Mouse (Mus musculus) embryonic facial prominence, embryonic 14.5 days (tissue): Measurements from ENCODE around the gene Nhp2. TPM values are rescaled to one million over a fixed set of nuclear protein-coding genes. Genes with fewer than 3 reads are reported as not detected.

Experiments used
- ATAC-seq: fragments of 200-750 bp; cut with Nextera tagmentation; 2 replicates; pipeline ENCODE4 v1.8.0; 2017; ENCODE audit warnings: low read depth, moderate number of reproducible peaks, moderate TSS enrichment
- DNase-seq: peaks from one replicate; pipeline ENCODE4 v3.0.0-alpha.2; 2015; ENCODE audit warnings: low spot score
- H3K27ac ChIP-seq: fragments of 300-500 bp; sonication (generic); replicated peaks from 2 replicates; pipeline ENCODE4 v1.5.1; 2014; ENCODE audit warnings: low read depth, mild to moderate bottlenecking, low read length, moderate library complexity
- H3K27me3 ChIP-seq: fragments of 300-500 bp; sonication (generic); replicated peaks from 2 replicates; pipeline ENCODE4 v1.6.1; 2014; ENCODE audit warnings: low read length; ENCODE audit not compliant: control insufficient read depth, insufficient read depth
- H3K36me3 ChIP-seq: fragments of 300-500 bp; sonication (generic); 2 replicates; pipeline ENCODE4 v1.6.1; 2014; ENCODE audit warnings: low read length, mixed read lengths; ENCODE audit not compliant: control insufficient read depth, insufficient read depth
- H3K4me1 ChIP-seq: fragments of 300-500 bp; sonication (generic); 2 replicates; pipeline ENCODE4 v1.6.1; 2014; ENCODE audit warnings: antibody characterized with exemption, low read length; ENCODE audit not compliant: control insufficient read depth, insufficient read depth
- H3K4me2 ChIP-seq: fragments of 300-500 bp; sonication (generic); 2 replicates; pipeline ENCODE4 v1.6.1; 2014; ENCODE audit warnings: low read depth, mild to moderate bottlenecking, low read length, moderate library complexity, mixed read lengths
- H3K4me3 ChIP-seq: fragments of 300-500 bp; sonication (generic); 2 replicates; pipeline ENCODE4 v1.5.1; 2014; ENCODE audit warnings: low read depth, mild to moderate bottlenecking, low read length
- H3K9ac ChIP-seq: fragments of 300-500 bp; sonication (generic); 2 replicates; pipeline ENCODE4 v1.6.1; 2014; ENCODE audit warnings: low read depth, mild to moderate bottlenecking, low read length, moderate library complexity, mixed read lengths
- H3K9me3 ChIP-seq: fragments of 300-500 bp; sonication (generic); 2 replicates; pipeline ENCODE4 v1.6.1; 2016; ENCODE audit warnings: low read length; ENCODE audit not compliant: control insufficient read depth
- WGBS: fragments of 180-500 bp; shearing (Covaris S2); extraction: QIAGEN DNeasy Blood & Tissue Kit; methylation state at CpG from one replicate; pipeline ENCODE4 v1.1.7; 2014; 5-methylcytosine and 5-hydroxymethylcytosine counted together
- polyA plus RNA-seq: library from polyadenylated mRNA; unstranded; fragments of >200 nt; fragmentation: Nextera tagmentation; extraction: Ambion mirVana; gene quantifications from 2 replicates; pipeline ENCODE4 v1.2.1, GENCODE M21; 2014

Gene Nhp2
- polyA plus RNA-seq, 1 experiment from 2014 or later = 158 TPM

GRCm38 (mm10) chr11:51586411-51586810 lies 33.1 kb upstream of the Nhp2 start:
- Histone ChIP-seq H3K4me1 (peaks cover 12% of the 10 kb centered on the region), H3K9ac (no peak overlapping the region), H3K36me3 (peaks cover 52% of the 10 kb centered on the region), H3K9me3 (no peaks in the 10 kb centered on the region), H3K27me3 (no peaks in the 10 kb centered on the region), H3K4me2 (no peak overlapping the region; the same call in 1 of the 2 replicates), H3K27ac (no peak overlapping the region), H3K4me3 (no peak overlapping the region)
- ATAC-seq (no peak), DNase-seq (no peak)
- WGBS = 92% methylated on average over 13 of the region's 13 CpGs

DNA sequence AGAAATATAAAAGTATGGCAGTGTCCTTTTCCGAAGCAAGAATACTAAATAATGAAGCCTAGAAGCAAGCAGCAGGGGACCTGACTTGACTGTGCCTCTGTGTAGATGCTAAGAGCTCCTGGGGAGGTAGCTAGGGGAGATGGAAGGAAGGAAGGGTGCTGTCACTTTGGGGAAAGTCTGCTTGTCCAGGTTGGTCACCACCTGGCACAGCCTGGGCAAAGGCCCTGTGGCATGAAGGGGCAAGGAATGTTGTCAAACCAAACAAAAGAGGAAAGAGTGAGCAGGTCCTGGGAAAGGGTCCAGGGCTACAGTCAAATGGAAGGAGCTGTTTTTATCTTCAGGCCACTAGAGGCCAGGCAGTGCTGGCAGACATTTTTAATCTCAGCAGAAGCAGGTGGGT lies 32.5 kb upstream of the Nhp2 start:
- H3K4me1 ChIP-seq = peaks cover 12% of the 10 kb centered on the region
- H3K36me3 ChIP-seq = peaks cover 58% of the 10 kb centered on the region
- no peak overlapping the region for H3K4me3 ChIP-seq
- no peak overlapping the region for H3K27ac ChIP-seq
- ATAC-seq = no peak
- no peak for DNase-seq
- H3K9me3 ChIP-seq = no peaks in the 10 kb centered on the region
- no peak overlapping the region for H3K4me2 ChIP-seq
- H3K9ac ChIP-seq = no peak overlapping the region
- H3K27me3 ChIP-seq = no peaks in the 10 kb centered on the region
- 88% methylated on average over 1 of the region's 1 CpGs for WGBS

DNA sequence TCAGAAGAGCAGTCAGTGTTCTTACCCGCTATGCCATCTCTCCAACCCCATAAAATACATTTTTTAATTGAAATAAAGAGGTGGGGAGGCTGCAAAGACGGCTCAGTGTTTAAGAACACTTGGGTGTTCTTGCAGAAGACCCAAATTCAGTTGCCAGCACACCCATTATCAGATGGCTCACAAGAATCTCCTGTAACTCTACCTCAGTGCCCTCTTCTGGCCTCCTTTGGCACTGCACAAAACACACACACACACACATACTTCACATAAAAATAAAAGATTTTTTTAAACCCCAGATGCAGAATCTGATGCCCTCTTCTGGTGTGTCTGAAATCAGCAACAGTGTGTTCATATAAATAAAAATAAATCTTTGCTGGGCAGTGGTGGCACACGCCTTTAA lies 30.7 kb upstream of the Nhp2 start:
- H3K36me3 ChIP-seq = peaks cover 75% of the 10 kb centered on the region
- no peak overlapping the region for H3K4me3 ChIP-seq

DNA sequence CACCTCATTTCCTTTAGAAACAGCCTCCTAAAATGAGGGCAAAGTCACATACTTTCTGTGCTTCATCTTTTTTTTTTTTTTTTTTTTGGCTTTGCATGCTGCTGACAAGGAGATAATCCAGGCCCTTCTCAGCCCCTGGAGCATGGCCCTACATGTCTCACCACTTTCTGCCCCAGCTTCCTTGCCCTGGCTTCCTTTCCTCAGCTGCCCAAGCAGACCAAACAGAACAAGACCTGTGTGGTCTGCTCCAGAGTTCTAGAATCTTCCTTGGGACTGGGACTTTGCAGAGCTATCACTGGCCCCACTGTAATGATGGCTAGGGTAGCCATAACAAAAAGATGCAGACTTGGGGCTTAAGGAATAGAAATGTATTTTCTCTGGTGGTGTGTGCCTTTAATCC lies 29.5 kb upstream of the Nhp2 start:
- Histone ChIP-seq H3K36me3 (peaks cover 86% of the 10 kb centered on the region), H3K27ac (no peak overlapping the region), H3K9me3 (no peaks in the 10 kb centered on the region), H3K4me3 (no peak overlapping the region), H3K4me2 (no peak overlapping the region), H3K9ac (no peak overlapping the region), H3K27me3 (no peaks in the 10 kb centered on the region), H3K4me1 (peaks cover 6% of the 10 kb centered on the region; the same call in 1 of the 2 replicates)
- no peak for ATAC-seq
- no peak for DNase-seq

More for the DNA sequence above, 30.7 kb upstream of the Nhp2 start:
- no peaks in the 10 kb centered on the region for H3K27me3 ChIP-seq
- DNase-seq (no peak), ATAC-seq (no peak)
- H3K9ac ChIP-seq = no peak overlapping the region
- H3K9me3 ChIP-seq = no peaks in the 10 kb centered on the region
- WGBS = 98% methylated on average over 3 of the region's 3 CpGs
- no peak overlapping the region for H3K27ac ChIP-seq
- no peak overlapping the region for H3K4me2 ChIP-seq
- H3K4me1 ChIP-seq = peaks cover 9% of the 10 kb centered on the region

- ATAC-seq = no peak
- Histone ChIP-seq H3K9me3 (no peaks in the 10 kb centered on the region), H3K4me3 (no peak overlapping the region), H3K27ac (no peak overlapping the region), H3K4me2 (no peak overlapping the region), H3K27me3 (no peaks in the 10 kb centered on the region), H3K36me3 (peaks cover 98% of the 10 kb centered on the region), H3K9ac (no peak overlapping the region), H3K4me1 (no peaks in the 10 kb centered on the region)
- WGBS = 69% methylated on average over 7 of the region's 7 CpGs
- DNase-seq = no peak
These were observed 28.4 kb upstream of the Nhp2 start for GRCm38 (mm10) chr11:51591168-51591567.

DNA sequence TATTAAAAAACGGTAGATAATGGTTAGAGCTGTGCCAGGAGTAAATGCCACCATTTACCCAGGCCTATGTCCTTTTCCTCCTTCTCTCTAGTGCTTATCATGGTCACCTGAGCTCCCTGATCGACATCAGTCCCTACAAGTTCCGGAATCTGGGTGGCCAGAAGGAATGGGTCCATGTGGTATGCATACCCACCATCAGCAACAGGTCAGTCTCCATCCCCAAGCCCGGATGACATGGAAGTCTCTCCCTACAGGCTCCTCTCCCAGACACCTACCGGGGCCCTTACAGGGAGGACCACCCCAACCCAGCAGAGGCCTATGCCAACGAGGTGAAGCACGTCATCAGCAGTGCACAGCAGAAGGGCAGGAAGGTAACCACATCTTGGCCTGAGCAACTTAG lies 27.6 kb upstream of the Nhp2 start:
- H3K27me3 ChIP-seq = no peaks in the 10 kb centered on the region
- no peaks in the 10 kb centered on the region for H3K9me3 ChIP-seq
- no peaks in the 10 kb centered on the region for H3K4me1 ChIP-seq
- H3K4me2 ChIP-seq = no peak overlapping the region
- ATAC-seq (no peak), DNase-seq (no peak)
- no peak overlapping the region for H3K27ac ChIP-seq
- no peak overlapping the region for H3K9ac ChIP-seq
- H3K4me3 ChIP-seq = no peak overlapping the region
- H3K36me3 ChIP-seq = peaks cover 98% of the 10 kb centered on the region
- WGBS = 89% methylated on average over 7 of the region's 7 CpGs

DNA sequence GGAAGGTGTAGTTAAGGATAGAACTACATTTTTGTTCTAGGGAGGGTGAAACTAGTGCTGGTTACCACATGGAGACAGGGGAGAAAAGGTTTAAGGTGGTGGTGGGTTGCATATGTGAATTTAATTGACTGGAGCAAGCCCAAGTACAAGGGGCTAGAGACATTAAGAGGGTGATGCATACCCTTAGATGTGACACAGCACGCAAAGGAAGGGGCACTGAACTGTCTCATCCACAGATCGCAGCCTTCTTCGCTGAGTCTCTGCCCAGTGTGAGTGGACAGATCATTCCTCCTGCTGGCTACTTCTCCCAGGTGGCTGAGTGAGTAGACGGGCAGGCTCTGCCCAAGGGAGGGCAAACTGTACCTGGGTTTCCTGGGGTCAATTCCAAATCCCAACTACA lies 26.2 kb upstream of the Nhp2 start:
- Histone ChIP-seq H3K4me1 (no peaks in the 10 kb centered on the region), H3K9me3 (no peaks in the 10 kb centered on the region), H3K36me3 (peaks cover 98% of the 10 kb centered on the region), H3K4me3 (no peak overlapping the region), H3K9ac (no peak overlapping the region), H3K27ac (no peak overlapping the region), H3K27me3 (no peaks in the 10 kb centered on the region), H3K4me2 (no peak overlapping the region)
- ATAC-seq (no peak), DNase-seq (no peak)
- WGBS = 92% methylated on average over 4 of the region's 4 CpGs

DNA sequence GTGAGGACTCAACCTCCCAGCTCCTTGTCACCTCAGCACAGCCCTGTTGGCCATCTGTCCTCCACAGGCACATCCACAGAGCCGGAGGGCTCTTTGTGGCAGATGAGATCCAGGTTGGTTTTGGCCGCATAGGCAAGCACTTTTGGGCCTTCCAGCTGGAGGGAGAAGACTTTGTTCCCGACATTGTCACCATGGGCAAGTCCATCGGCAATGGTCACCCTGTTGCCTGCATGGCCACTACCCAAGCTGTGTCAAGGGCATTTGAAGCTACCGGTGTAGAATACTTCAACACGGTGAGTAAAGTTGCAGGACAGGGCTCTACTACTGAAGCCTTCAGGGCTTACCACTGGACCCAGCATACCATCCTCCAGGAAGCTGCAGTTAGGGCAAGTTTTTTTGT lies 25.7 kb upstream of the Nhp2 start:
- 91% methylated on average over 6 of the region's 6 CpGs for WGBS
- H3K27ac ChIP-seq = no peak overlapping the region
- H3K36me3 ChIP-seq = peaks cover 98% of the 10 kb centered on the region

DNA sequence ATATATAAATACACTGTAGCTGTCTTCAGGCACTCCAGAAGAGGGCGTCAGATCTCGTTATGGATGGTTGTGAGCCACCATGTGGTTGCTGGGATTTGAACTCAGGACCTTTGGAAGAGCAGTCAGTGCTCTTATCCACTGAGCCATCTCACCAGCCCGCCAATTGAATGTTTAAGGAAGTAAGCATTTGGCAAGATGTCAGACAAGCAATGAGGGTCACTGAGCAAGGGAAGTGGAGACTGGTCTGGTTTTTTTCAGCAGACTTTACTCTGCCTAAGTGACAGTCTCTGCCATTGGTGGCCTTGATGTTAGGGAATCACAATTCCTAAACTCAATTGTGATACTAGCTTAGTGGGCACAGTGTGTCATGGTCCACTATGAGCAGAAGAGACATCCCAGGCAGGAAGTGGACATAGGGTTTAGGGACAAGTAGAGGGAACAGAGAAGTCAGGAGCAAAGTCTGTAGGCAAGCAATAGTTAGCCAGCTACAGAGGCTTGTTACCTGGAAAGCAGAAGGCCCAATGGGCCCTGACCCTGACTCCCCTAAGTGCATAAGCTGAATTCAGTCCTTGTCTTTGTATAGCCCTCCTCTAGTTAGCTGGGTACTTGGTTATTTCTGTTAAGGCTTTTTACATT lies 24.7 kb upstream of the Nhp2 start:
- DNase-seq = no peak
- H3K27ac ChIP-seq = no peak overlapping the region
- H3K4me2 ChIP-seq = no peak overlapping the region
- 75% methylated on average over 3 of the region's 3 CpGs for WGBS
- ATAC-seq = no peak
- H3K9ac ChIP-seq = no peak overlapping the region
- no peaks in the 10 kb centered on the region for H3K27me3 ChIP-seq
- H3K36me3 ChIP-seq = peaks cover 98% of the 10 kb centered on the region
- no peaks in the 10 kb centered on the region for H3K4me1 ChIP-seq
- H3K9me3 ChIP-seq = no peaks in the 10 kb centered on the region
- H3K4me3 ChIP-seq = no peak overlapping the region

More for the DNA sequence above, 25.7 kb upstream of the Nhp2 start:
- H3K9ac ChIP-seq = no peak overlapping the region
- no peak overlapping the region for H3K4me3 ChIP-seq
- ATAC-seq = no peak
- DNase-seq = no peak
- no peaks in the 10 kb centered on the region for H3K27me3 ChIP-seq
- H3K9me3 ChIP-seq = no peaks in the 10 kb centered on the region
- H3K4me2 ChIP-seq = no peak overlapping the region
- no peaks in the 10 kb centered on the region for H3K4me1 ChIP-seq
